Mouse (Mus musculus) liver, embryonic 11.5 days (tissue): Measurements from ENCODE around the gene Synm. TPM values are rescaled to one million over a fixed set of nuclear protein-coding genes. Genes with fewer than 3 reads are reported as not detected.

Experiments used
- ATAC-seq: fragments of 200-750 bp; cut with Nextera tagmentation; replicated peaks from 2 replicates; pipeline ENCODE4 v1.8.0; 2017; ENCODE audit warnings: moderate number of reproducible peaks, mild to moderate bottlenecking, moderate TSS enrichment, moderate library complexity; ENCODE audit not compliant: low FRiP score
- DNase-seq: peaks from one replicate; pipeline ENCODE4 v3.0.0-alpha.2; 2017; ENCODE audit warnings: low spot score
- H3K27ac ChIP-seq: fragments of 300-500 bp; sonication (generic); 2 replicates; pipeline ENCODE4 v1.5.1; 2014; ENCODE audit warnings: mild to moderate bottlenecking, low read depth, low read length, control low read depth
- H3K27me3 ChIP-seq: fragments of 300-500 bp; sonication (generic); replicated peaks from 2 replicates; pipeline ENCODE4 v1.6.1; 2014; ENCODE audit warnings: low read length, mixed read lengths; ENCODE audit not compliant: control insufficient read depth, insufficient read depth
- H3K36me3 ChIP-seq: fragments of 300-500 bp; sonication (generic); 2 replicates; pipeline ENCODE4 v1.6.1; 2014; ENCODE audit warnings: mild to moderate bottlenecking, low read length, moderate library complexity, mixed read lengths; ENCODE audit not compliant: control insufficient read depth, insufficient read depth
- H3K4me1 ChIP-seq: fragments of 300-500 bp; sonication (generic); replicated peaks from 2 replicates; pipeline ENCODE4 v1.6.1; 2014; ENCODE audit warnings: low read length, mixed read lengths; ENCODE audit not compliant: control insufficient read depth, insufficient read depth
- H3K4me2 ChIP-seq: fragments of 300-500 bp; sonication (generic); 2 replicates; pipeline ENCODE4 v1.6.1; 2014; ENCODE audit warnings: mild to moderate bottlenecking, control low read depth, moderate library complexity
- H3K4me3 ChIP-seq: fragments of 300-500 bp; sonication (generic); 2 replicates; pipeline ENCODE4 v1.5.1; 2014; ENCODE audit warnings: low read depth, low read length, control low read depth
- H3K9ac ChIP-seq: fragments of 300-500 bp; sonication (generic); 2 replicates; pipeline ENCODE4 v1.6.1; 2014; ENCODE audit warnings: low read depth, low read length, control low read depth
- H3K9me3 ChIP-seq: fragments of 300-500 bp; sonication (generic); 2 replicates; pipeline ENCODE4 v1.6.1; 2016; ENCODE audit warnings: low read length, inconsistent platforms, mixed read lengths; ENCODE audit not compliant: control insufficient read depth
- WGBS: fragments of 180-500 bp; shearing (Covaris S2); extraction: QIAGEN DNeasy Blood & Tissue Kit; methylation state at CpG from one replicate; pipeline ENCODE4 v1.1.7; 2014; 5-methylcytosine and 5-hydroxymethylcytosine counted together
- polyA plus RNA-seq: library from polyadenylated mRNA; unstranded; fragments of >200 nt; fragmentation: Nextera tagmentation; extraction: Ambion mirVana; gene quantifications from 2 replicates; pipeline ENCODE4 v1.2.1, GENCODE M21; 2014

The Synm gene
- polyA plus RNA-seq, 1 experiment from 2014 or later, result 0.23 TPM

- Histone ChIP-seq H3K27me3 (no peaks in the 10 kb centered on the region), H3K36me3 (no peaks in the 10 kb centered on the region), H3K27ac (no peak overlapping the region), H3K4me3 (no peak overlapping the region), H3K9me3 (no peaks in the 10 kb centered on the region), H3K9ac (no peak overlapping the region), H3K4me1 (no peaks in the 10 kb centered on the region), H3K4me2 (no peak overlapping the region)
- WGBS, result 79% methylated on average over 17 of the region's 17 CpGs
- no peak for DNase-seq
- no peak for ATAC-seq
These were observed 58.2 kb downstream of the Synm start for GRCm38 (mm10) chr7:67701252-67701914.

- no peaks in the 10 kb centered on the region for H3K9me3 ChIP-seq
- H3K9ac ChIP-seq, result no peak overlapping the region
- no peaks in the 10 kb centered on the region for H3K4me1 ChIP-seq
- DNase-seq, result no peak
- H3K27me3 ChIP-seq, result no peaks in the 10 kb centered on the region
- no peak overlapping the region for H3K4me2 ChIP-seq
- ATAC-seq, result 0 out of 2 replicates have a peak, but pooled peaks have one; percentile 47
- no peak overlapping the region for H3K27ac ChIP-seq
- no peak overlapping the region for H3K4me3 ChIP-seq
- no peaks in the 10 kb centered on the region for H3K36me3 ChIP-seq
These were observed 58.7 kb downstream of the Synm start for GRCm38 (mm10) chr7:67700846-67701245.

- 86% methylated on average over 4 of the region's 4 CpGs for WGBS
- no peak for DNase-seq
- Histone ChIP-seq H3K9ac (no peak overlapping the region), H3K27me3 (no peaks in the 10 kb centered on the region), H3K4me1 (no peaks in the 10 kb centered on the region), H3K4me3 (no peak overlapping the region), H3K9me3 (no peaks in the 10 kb centered on the region), H3K4me2 (no peak overlapping the region), H3K36me3 (no peaks in the 10 kb centered on the region), H3K27ac (no peak overlapping the region)
- ATAC-seq, result no peak
These were observed 60.2 kb downstream of the Synm start for GRCm38 (mm10) chr7:67699301-67699700.

GRCm38 (mm10) chr7:67697892-67698630 is 61.5 kb downstream of the Synm start:
- no peaks in the 10 kb centered on the region for H3K4me1 ChIP-seq
- DNase-seq, result no peak
- H3K27ac ChIP-seq, result no peak overlapping the region
- 92% methylated on average over 28 of the region's 28 CpGs for WGBS
- no peak overlapping the region for H3K9ac ChIP-seq
- no peaks in the 10 kb centered on the region for H3K27me3 ChIP-seq
- ATAC-seq, result no peak
- no peak overlapping the region for H3K4me3 ChIP-seq
- no peaks in the 10 kb centered on the region for H3K9me3 ChIP-seq
- no peaks in the 10 kb centered on the region for H3K36me3 ChIP-seq
- no peak overlapping the region for H3K4me2 ChIP-seq

GRCm38 (mm10) chr7:67695906-67696305 is 63.6 kb downstream of the Synm start:
- WGBS, result 71% methylated on average over 7 of the region's 7 CpGs
- Histone ChIP-seq H3K4me3 (no peak overlapping the region), H3K9ac (no peak overlapping the region), H3K27me3 (no peaks in the 10 kb centered on the region), H3K9me3 (no peaks in the 10 kb centered on the region), H3K4me2 (no peak overlapping the region), H3K27ac (no peak overlapping the region), H3K4me1 (no peaks in the 10 kb centered on the region), H3K36me3 (no peaks in the 10 kb centered on the region)
- DNase-seq (no peak), ATAC-seq (no peak)

- 92% methylated on average over 23 of the region's 23 CpGs for WGBS
- no peak overlapping the region for H3K4me2 ChIP-seq
- H3K27ac ChIP-seq, result no peak overlapping the region
- no peak overlapping the region for H3K4me3 ChIP-seq
- ATAC-seq (no peak), DNase-seq (no peak)
- no peaks in the 10 kb centered on the region for H3K36me3 ChIP-seq
- H3K27me3 ChIP-seq, result no peaks in the 10 kb centered on the region
- no peak overlapping the region for H3K9ac ChIP-seq
- H3K4me1 ChIP-seq, result no peaks in the 10 kb centered on the region
- H3K9me3 ChIP-seq, result no peaks in the 10 kb centered on the region
These were observed 66.6 kb downstream of the Synm start for GRCm38 (mm10) chr7:67692791-67693538.

- no peak overlapping the region for H3K27ac ChIP-seq
These were observed 67.4 kb downstream of the Synm start for GRCm38 (mm10) chr7:67692141-67692540.

GRCm38 (mm10) chr7:67691036-67691435 is 68.5 kb downstream of the Synm start:
- Histone ChIP-seq H3K27me3 (no peaks in the 10 kb centered on the region), H3K36me3 (no peaks in the 10 kb centered on the region), H3K9me3 (no peaks in the 10 kb centered on the region), H3K4me1 (no peaks in the 10 kb centered on the region), H3K27ac (no peak overlapping the region), H3K4me2 (no peak overlapping the region), H3K9ac (no peak overlapping the region), H3K4me3 (no peak overlapping the region)
- ATAC-seq, result no peak
- 63% methylated on average over 6 of the region's 6 CpGs for WGBS
- DNase-seq, result no peak

More at GRCm38 (mm10) chr7:67692141-67692540, 67.4 kb downstream of the Synm start:
- Histone ChIP-seq H3K4me1 (no peaks in the 10 kb centered on the region), H3K27me3 (no peaks in the 10 kb centered on the region), H3K36me3 (no peaks in the 10 kb centered on the region), H3K4me2 (no peak overlapping the region), H3K9ac (no peak overlapping the region), H3K4me3 (no peak overlapping the region), H3K9me3 (no peaks in the 10 kb centered on the region)
- DNase-seq, result no peak
- WGBS, result 41% methylated on average over 3 of the region's 3 CpGs
- no peak for ATAC-seq
